Comparison of ENCODE assay signal across 30 mouse cellular contexts in the genomic region with DNA sequence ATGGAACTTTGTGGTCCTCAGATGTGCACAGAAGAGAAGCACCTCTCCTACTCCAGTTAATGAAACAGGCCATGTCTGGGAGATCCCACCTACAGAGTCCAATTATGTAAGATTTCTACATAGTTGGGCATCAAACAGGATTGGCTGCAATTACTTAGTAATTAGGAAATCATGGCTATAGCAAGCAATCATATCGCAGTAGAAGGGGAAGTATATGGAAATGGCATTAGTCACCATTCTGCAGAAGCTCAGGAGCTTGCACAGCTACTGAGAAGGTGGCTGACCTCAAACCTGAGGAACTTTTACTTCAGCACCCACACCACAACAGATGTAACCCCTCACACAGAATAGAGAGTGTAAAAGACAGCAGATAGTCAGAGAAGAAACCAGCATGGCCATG. TPM values are rescaled to one million over a fixed set of nuclear protein-coding genes. Genes with fewer than 3 reads are reported as not detected.
DNase-seq lines count a peak whose midpoint lies in the region; ATAC-seq and TF ChIP-seq lines count a peak whose summit lies in the region.
"Had no signal": no experiment of that assay in that cellular context is flagged by ENCODE, and none has a peak within 500 bp of the region (broad histone marks: within the 10 kb centered on the region; RNA-seq: fewer than 3 reads in every experiment).

No protein-coding gene starts in this region.

- H3K36me3 ChIP-seq in liver, embryonic 15.5 days (replicated peaks), result no peaks in the 10 kb centered on the region
- H3K36me3 ChIP-seq: heart, embryonic 12.5 days; hindbrain, embryonic 15.5 days; limb, embryonic 10.5 days; limb, embryonic 15.5 days; midbrain, embryonic 12.5 days; neural tube, embryonic 13.5 days had no signal

- H3K4me3 ChIP-seq in liver, embryonic 15.5 days (replicated peaks), result no peak overlapping the region
- no peak overlapping the region for H3K4me3 ChIP-seq in bone marrow, adult 2 months (replicated peaks; ENCODE audit: control insufficient read depth, low read depth, low read length)
- H3K4me3 ChIP-seq: erythroblast, embryonic 14.5 days; heart, embryonic 12.5 days; hindbrain, embryonic 15.5 days; layer of hippocampus, adult 2 months; limb, embryonic 10.5 days; limb, embryonic 15.5 days; megakaryocyte, embryonic 14.5 days; midbrain, embryonic 12.5 days; neural tube, embryonic 13.5 days had no signal

- TF ChIP-seq CTCF in bone marrow, adult 2 months (IDR thresholded peaks at IDR 0.05; ENCODE audit: control insufficient read depth, insufficient read depth, low read length), result no peak

- TF ChIP-seq POLR2A in bone marrow, adult 2 months (IDR thresholded peaks at IDR 0.05; ENCODE audit: borderline replicate concordance, control insufficient read depth, low read depth, low read length), result no peak

- ATAC-seq in liver, embryonic 15.5 days (ENCODE audit: insufficient read depth), result peak; percentile 15; the same call in 1 of the 2 replicates
- peak; percentile 87 for ATAC-seq in monocyte, adult 5-6 weeks (replicated peaks; ENCODE audit: insufficient number of reproducible peaks, low FRiP score, low TSS enrichment, poor library complexity, severe bottlenecking)
- ATAC-seq: forebrain, embryonic 16.5 days had no signal

- no peak overlapping the region for H3K27ac ChIP-seq in liver, embryonic 15.5 days (replicated peaks)
- H3K27ac ChIP-seq in bone marrow, adult 2 months (ENCODE audit: control insufficient read depth, insufficient read depth, low read depth, low read length, poor library complexity), result peak overlapping the region; percentile 57; the same call in 1 of the 2 replicates
- H3K27ac ChIP-seq: hindbrain, embryonic 15.5 days; layer of hippocampus, adult 2 months; limb, embryonic 10.5 days; limb, embryonic 15.5 days; midbrain, embryonic 12.5 days; neural tube, embryonic 13.5 days had no signal

- 0 out of 2 replicates have a peak, but pooled peaks cover 8% of the 10 kb centered on the region for H3K4me1 ChIP-seq in liver, embryonic 15.5 days (replicated peaks)
- H3K4me1 ChIP-seq in bone marrow, adult 2 months (ENCODE audit: control insufficient read depth, insufficient read depth, low read length), result peaks cover 7% of the 10 kb centered on the region
- H3K4me1 ChIP-seq: heart, embryonic 12.5 days; hindbrain, embryonic 15.5 days; limb, embryonic 10.5 days; limb, embryonic 15.5 days; midbrain, embryonic 12.5 days; neural tube, embryonic 13.5 days had no signal

- no peak for DNase-seq in liver
- peak; percentile 57 for DNase-seq in gonadal fat pad, adult 2 months (ENCODE audit: low read depth)
- DNase-seq in kidney, adult 11 months, result no peak
- no peak for DNase-seq in layer of hippocampus, adult 9-10 months (ENCODE audit: low spot score)
- DNase-seq: adrenal gland, postnatal 10 days; cerebellum, adult 11-12 months; cerebellum, postnatal 10 days; heart, adult 18-20 months; heart, postnatal 4 days; kidney, adult 2 months; kidney, postnatal 36 days; lung, adult 2 months; lung, postnatal 14 days; retina, postnatal 1 day; right cerebral cortex, postnatal 14 days; thymus, postnatal 14 days had no signal

- no peaks in the 10 kb centered on the region for H3K9me3 ChIP-seq in liver, embryonic 15.5 days (replicated peaks)
- H3K9me3 ChIP-seq: heart, embryonic 12.5 days; hindbrain, embryonic 15.5 days; limb, embryonic 10.5 days; limb, embryonic 15.5 days; midbrain, embryonic 12.5 days; neural tube, embryonic 13.5 days had no signal

- H3K9ac ChIP-seq in liver, embryonic 15.5 days, result no peak overlapping the region
- H3K9ac ChIP-seq: heart, embryonic 12.5 days; hindbrain, embryonic 15.5 days; limb, embryonic 15.5 days; midbrain, embryonic 12.5 days had no signal

- H3K4me2 ChIP-seq in liver, embryonic 15.5 days, result no peak overlapping the region
- H3K4me2 ChIP-seq: heart, embryonic 12.5 days; hindbrain, embryonic 15.5 days; limb, embryonic 15.5 days; midbrain, embryonic 12.5 days; neural tube, embryonic 13.5 days had no signal

- no peaks in the 10 kb centered on the region for H3K27me3 ChIP-seq in liver, embryonic 15.5 days
- H3K27me3 ChIP-seq: CH12.LX; heart, embryonic 12.5 days; hindbrain, embryonic 15.5 days; limb, embryonic 15.5 days; megakaryocyte, embryonic 14.5 days; midbrain, embryonic 12.5 days; neural tube, embryonic 13.5 days had no signal

- WGBS in liver, embryonic 15.5 days (ENCODE audit: insufficient replicate concordance), result 50% methylated on average over 1 of the region's 1 CpGs
- WGBS in bone marrow, adult 2 months, result 6% methylated on average over 1 of the region's 1 CpGs

RNA-seq across cellular contexts. Expression of gene Rpl5, which starts 22.5 kb away (rescaled TPM):
- 26.1 and 26.7 TPM in 2 replicates for polyA plus RNA-seq in liver, embryonic 15.5 days (2015; fragmentation: Nextera tagmentation; extraction: Ambion mirVana)
- polyA plus RNA-seq in bone marrow, adult 2 months (2011; ENCODE audit: insufficient read depth, insufficient read length, low replicate concordance, missing spikeins), result 31.5 and 104 TPM in 2 replicates
- 25.6 and 26.3 TPM in 2 replicates for polyA plus RNA-seq in gonadal fat pad, adult 2 months (2012; rRNA removed)
- total RNA-seq in monocyte, adult 5-6 weeks (2017), result 256 to 830 TPM (median 616 TPM) in 3 replicates

RNA-seq across cellular contexts. Expression of gene Evi5, which starts 47.9 kb away (rescaled TPM):
- polyA plus RNA-seq in liver, embryonic 15.5 days (2015; fragmentation: Nextera tagmentation; extraction: Ambion mirVana), result 54.3 and 56.7 TPM in 2 replicates
- 48.1 and 50.0 TPM in 2 replicates for polyA plus RNA-seq in bone marrow, adult 2 months (2011; ENCODE audit: insufficient read depth, insufficient read length, low replicate concordance, missing spikeins)
- 15.1 and 19.4 TPM in 2 replicates for polyA plus RNA-seq in gonadal fat pad, adult 2 months (2012; rRNA removed)
- total RNA-seq in monocyte, adult 5-6 weeks (2017), result 29.5 to 30.7 TPM (median 29.8 TPM) in 3 replicates
